Mouse (Mus musculus) kidney, postnatal 10 days (tissue): ENCODE measurements around the gene Riok2.
A peak's percentile ranks its signal among the peaks of the same experiment; 100 is the strongest.
"Not testable (repeated sequence)": the region's sequence is repeated elsewhere in the genome, so short reads cannot be mapped to it uniquely, and the experiment has no call there.

Source experiments
- DNase-seq: peaks from one replicate; pipeline ENCODE4 v3.0.0; 2021; ENCODE audit warnings: mixed read lengths

The Riok2 gene

DNA sequence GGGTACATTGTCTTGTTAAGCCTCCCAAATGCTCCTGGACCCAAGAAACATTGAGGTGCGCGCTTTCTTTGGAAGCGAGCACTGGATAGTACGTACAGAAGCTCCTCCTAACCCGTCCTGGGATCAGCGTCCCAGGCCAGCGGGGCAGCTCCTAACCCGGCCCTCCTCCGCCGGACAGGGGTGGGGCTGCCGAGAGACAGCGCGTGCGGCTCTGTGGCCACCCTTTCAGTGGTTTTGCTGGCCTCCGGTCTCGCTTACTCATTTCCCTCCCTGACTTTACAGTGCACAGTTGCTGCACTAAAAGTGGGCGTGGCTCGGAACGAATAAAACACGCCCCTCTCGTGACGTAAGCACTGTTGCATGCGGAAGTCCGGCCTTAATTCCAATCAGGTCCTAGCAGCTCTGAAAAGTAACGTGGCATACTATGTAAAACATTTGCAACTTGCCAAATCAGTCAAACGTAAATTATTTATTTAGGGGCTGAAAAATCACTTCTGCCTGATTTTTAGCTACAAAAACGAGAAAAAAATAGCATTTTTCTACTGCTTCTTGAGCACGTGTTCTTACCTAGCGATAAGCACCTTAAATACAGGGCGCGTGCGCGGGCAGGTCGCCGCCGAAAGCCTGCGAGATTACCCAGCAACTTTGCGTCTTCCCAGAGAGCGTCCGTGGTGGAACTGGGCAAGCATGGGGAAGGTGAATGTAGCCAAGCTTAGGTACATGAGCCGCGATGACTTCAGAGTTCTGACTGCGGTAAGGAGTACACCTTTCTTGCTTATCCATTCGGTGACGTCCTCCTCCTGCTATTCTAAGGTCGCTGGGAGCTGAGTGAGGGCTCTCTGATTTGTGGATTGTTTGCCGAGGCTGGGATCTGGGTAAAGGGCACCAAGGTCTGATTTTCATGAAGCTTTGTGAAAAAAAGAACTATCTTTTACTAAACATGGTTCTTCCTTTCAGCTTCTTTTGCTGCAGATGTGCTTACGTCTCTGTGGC, at the start of gene Riok2:
Riok2 (plus strand) TSS at position 392 of the 993 bp plus-strand sequence.
- DNase-seq: peak; percentile 98

- not testable (repeated sequence) for DNase-seq
These were observed 48.1 kb upstream of the Riok2 start for GRCm38 (mm10) chr17:17326022-17326421.

GRCm38 (mm10) chr17:17326636-17327035, 47.5 kb upstream of the Riok2 start:
- DNase-seq: no peak

GRCm38 (mm10) chr17:17345374-17346183, 28.5 kb upstream of the Riok2 start:
- DNase-seq: not testable (repeated sequence)

DNA sequence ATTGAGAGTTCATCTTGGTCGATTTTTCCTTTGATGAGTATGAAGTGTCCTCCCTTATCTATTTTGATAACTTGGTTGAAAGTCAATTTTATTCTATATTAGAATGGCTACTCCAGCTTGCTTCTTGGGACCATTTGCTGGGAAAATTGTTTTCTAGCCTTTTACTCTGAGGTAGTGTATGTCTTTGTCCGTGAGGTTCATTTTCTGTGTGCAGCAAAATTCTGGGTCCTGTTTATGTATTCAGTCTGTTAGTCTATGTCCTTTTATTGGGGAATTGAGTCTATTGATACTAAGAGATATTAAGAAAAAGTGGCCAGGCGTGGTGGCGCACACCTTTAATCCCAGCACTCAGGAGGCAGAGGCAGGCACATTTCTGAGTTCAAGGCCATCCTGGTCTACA, 27.8 kb upstream of the Riok2 start:
- not testable (repeated sequence) for DNase-seq

- no peak for DNase-seq
These were observed 575 bp upstream of the Riok2 start for GRCm38 (mm10) chr17:17373550-17373917.

GRCm38 (mm10) chr17:17375581-17375980, 1.5 kb downstream of the Riok2 start:
- DNase-seq: no peak

DNA sequence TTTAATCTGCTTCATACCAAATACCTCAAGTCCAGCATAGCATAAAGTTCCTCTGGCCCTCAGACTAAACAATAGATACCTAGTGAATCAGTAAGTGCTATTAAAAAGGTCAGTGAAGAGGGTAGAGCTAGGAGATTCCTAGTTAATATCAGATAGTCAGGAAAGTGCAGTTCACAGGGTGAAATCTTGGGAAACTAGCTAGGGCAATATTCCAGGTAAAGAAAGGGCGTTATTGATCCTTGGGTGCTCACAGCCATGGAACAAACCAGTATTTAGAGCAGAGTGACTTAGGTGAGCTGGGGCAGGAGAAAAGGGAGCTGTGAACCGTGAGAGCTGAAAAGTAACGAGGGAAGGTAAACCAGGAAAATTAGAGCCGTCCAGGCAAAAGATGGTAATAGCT, 9.6 kb downstream of the Riok2 start:
- DNase-seq: no peak

GRCm38 (mm10) chr17:17384502-17384901, 10.4 kb downstream of the Riok2 start:
- DNase-seq: no peak

DNA sequence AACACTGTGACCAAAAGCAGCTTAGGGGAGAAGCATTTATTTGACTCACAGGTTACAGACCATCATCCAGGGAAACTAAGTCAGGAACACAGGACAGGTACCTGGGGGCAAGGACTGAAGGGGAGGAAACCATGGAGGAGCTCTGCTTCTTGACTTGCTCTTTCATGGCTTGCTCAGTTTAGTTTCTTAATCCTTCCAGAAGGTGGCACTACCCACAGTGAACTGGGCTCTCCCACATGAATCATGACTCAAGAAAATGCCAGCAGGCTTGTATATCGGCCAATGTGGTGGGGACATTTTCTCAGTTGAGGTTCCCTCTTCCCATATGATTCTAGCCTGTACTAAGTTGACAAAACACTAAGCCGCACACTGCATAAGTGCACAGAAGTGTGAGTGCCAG, 12.0 kb downstream of the Riok2 start:
- DNase-seq: no peak

- DNase-seq: no peak
These were observed 17.7 kb downstream of the Riok2 start for GRCm38 (mm10) chr17:17391823-17392222.

DNA sequence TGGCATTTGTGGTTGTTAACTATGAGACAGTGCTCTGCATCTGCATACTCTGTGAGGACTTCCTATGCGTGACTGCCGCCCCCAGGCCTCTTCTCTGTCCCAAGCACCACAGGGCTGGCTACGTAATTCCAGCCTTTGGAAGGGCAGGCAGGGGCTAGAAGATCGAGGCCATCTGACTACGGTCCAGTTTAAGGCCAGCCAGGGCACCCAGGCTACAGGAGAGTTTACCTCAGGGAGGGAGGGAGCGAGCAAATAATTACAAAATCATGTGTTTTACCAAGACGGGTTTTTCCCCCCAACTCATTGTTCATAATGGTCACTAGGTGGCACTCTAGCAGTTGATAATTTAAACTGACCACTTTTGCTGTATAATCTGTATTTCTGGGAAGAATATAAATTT, 18.8 kb downstream of the Riok2 start:
- peak; percentile 19 for DNase-seq

DNA sequence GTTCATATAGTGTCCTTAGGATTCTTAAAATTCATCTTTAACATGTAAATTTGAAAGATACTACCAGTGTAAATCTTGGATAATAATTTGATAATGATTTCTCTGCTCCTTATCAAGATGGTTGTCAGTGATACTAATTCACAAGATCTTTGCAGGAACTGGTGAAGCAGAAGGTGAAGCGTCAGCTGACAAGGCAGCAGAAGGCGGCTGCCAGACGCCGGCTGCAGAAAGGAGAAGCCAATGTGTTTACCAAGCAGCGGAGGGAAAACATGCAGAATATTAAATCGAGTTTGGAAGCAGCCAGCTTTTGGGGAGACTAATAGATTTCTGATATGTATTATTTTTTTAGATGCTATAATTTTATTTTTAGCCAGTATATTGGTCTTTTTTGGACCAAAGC, 19.2 kb downstream of the Riok2 start:
- no peak for DNase-seq

DNA sequence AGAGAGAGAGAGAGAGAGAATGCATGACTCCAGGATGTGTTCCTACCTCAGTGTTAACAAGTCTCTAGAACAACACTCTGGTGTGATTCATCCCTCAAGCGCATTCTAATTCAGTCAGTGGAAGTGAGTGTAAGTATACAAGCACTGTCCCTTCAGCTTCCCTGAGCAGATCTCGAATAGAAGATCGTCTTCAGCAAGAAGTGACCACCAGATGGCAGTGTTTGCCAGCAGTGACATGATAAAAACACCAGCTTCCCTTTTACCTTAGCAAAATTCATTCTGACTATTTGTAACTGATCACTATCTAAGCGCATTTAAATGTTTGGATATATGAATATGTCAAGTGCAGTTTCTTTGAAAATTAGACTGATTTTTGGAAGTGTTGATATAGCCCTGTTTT, 20.2 kb downstream of the Riok2 start:
- peak; percentile 88 for DNase-seq

DNA sequence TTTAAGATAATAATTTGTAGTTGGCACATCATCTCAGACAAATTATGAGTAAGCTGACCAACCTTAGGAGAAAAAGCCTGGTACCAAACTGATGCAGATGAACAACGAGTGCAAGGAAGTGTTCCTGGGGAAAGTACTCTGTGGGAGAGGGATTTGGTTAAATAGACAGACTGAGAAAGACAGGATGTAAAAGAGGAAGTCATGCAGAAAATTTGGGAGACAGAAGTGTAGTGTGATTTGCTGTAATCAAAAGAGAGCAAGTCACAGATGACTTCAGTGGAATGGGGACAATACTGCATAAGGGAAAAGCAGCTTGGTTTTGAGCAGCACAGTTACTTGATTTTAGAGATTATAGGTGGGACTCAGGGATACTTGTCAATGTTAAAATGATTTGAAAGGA, 22.8 kb downstream of the Riok2 start:
- DNase-seq: no peak

GRCm38 (mm10) chr17:17398664-17399063, 24.6 kb downstream of the Riok2 start:
- DNase-seq: no peak

DNA sequence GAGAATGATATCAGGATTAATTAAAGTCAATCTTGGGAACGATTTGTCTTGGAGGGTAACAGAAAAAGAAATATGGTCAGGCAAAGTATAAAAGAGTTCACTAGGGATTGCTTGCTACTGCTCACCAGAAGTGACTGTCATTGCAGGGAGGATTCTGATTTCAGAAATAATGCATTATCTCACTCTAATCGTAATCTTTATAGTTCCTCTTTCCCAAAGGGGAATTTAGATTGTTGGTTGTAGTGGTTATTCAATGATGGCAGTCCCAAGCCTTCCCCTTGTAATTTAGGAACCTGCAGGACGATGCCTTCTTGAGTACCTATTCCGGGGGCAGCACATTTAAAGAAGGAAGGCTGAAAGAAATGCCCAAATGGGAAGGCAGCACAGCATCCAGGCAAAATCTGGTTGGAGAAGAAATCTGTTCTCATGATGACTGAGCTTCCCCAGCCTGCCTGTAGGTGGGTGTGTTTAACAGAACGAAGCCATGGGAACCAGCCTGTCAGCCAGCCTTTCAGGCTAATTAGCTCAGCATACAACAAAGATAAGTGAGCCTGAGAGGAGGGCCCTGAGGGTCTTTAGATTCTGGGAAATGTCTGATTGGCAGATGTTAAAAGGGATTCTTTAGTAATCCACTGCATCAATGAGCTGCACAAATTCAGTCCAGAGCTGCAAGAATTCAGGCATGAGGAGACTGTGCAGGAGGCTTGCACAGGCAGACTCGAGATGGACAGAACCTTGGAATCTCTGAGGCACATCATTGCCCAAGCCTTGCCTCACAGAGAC, 28.3 kb downstream of the Riok2 start, which contains the start of gene Lix1:
Lix1 (plus strand) TSS at position 451 of the 783 bp plus-strand sequence.
- DNase-seq: peak; percentile 56

DNA sequence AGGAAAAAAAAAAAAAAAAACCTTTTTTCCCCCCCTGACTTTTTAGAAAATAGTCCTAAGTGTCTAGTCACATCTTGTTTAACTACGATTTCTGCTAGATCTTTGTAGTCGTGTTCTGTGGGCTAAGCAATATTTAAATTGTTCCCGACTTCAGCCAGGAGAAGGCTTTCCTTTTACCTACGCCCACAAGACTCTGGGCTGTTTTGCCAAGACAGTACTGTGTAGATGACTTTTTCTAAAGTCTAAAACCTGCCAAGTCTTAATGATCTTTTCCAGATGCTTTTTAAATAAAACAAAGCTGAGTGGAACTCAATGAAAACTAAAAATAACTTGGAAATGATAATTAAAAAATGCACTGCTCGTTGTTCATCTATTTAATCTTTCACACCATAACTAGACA, 28.9 kb downstream of the Riok2 start:
- DNase-seq: no peak

- no peak for DNase-seq
These were observed 29.5 kb downstream of the Riok2 start for GRCm38 (mm10) chr17:17403578-17404112.

- peak; percentile 20 for DNase-seq
These were observed 30.9 kb downstream of the Riok2 start for GRCm38 (mm10) chr17:17404811-17405544.

DNA sequence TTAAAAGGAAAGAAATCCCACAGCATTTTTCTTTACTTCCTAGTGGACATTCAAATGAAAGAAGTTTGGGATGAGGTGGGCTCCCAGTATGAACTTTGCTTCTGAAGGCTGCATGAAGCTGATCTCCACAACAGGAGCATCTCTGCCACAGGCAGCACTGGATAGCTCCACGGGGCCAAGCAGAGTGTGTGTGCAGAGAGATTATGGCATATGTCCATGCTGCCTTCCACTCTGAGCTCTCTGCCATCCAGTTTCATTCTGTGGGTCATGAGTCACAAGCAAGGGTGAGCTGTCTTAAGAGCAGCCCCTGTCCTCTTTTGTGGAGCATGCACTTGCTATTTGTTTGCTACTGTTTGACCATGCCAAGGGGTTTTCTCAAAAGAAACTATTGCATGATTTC, 31.5 kb downstream of the Riok2 start:
- DNase-seq: no peak

- DNase-seq: no peak
These were observed 34.0 kb downstream of the Riok2 start for GRCm38 (mm10) chr17:17408137-17408536.
